Mouse (Mus musculus) neural tube, embryonic 12.5 days (tissue): ENCODE measurements around the gene Wwp2. TPM values are rescaled to one million over a fixed set of nuclear protein-coding genes. Genes with fewer than 3 reads are reported as not detected.

Experiments used
- ATAC-seq: fragments of 200-750 bp; cut with Nextera tagmentation; 2 replicates; pipeline ENCODE4 v1.8.0; 2017; ENCODE audit warnings: low read depth, mild to moderate bottlenecking, moderate TSS enrichment, moderate library complexity; ENCODE audit not compliant: low FRiP score
- H3K27ac ChIP-seq: fragments of 300-500 bp; sonication (generic); 2 replicates; pipeline ENCODE4 v1.5.1; 2016
- H3K27me3 ChIP-seq: fragments of 300-500 bp; sonication (generic); replicated peaks from 2 replicates; pipeline ENCODE4 v1.6.1; 2016; ENCODE audit warnings: mild to moderate bottlenecking
- H3K36me3 ChIP-seq: fragments of 300-500 bp; sonication (generic); 2 replicates; pipeline ENCODE4 v1.6.1; 2016; ENCODE audit warnings: mild to moderate bottlenecking
- H3K4me1 ChIP-seq: fragments of 300-500 bp; sonication (generic); 2 replicates; pipeline ENCODE4 v1.6.1; 2016
- H3K4me2 ChIP-seq: fragments of 300-500 bp; sonication (generic); replicated peaks from 2 replicates; pipeline ENCODE4 v1.6.1; 2016; ENCODE audit warnings: mild to moderate bottlenecking
- H3K4me3 ChIP-seq: fragments of 300-500 bp; sonication (generic); 2 replicates; pipeline ENCODE4 v1.5.1; 2016
- H3K9ac ChIP-seq: fragments of 300-500 bp; sonication (generic); 2 replicates; pipeline ENCODE4 v1.6.1; 2016; ENCODE audit warnings: mild to moderate bottlenecking
- H3K9me3 ChIP-seq: fragments of 300-500 bp; sonication (generic); 2 replicates; pipeline ENCODE4 v1.6.1; 2016; ENCODE audit warnings: mild to moderate bottlenecking
- WGBS: fragments of 180-500 bp; shearing (Covaris S2); methylation state at CpG from one replicate; pipeline ENCODE4 v1.1.7; 2016; 5-methylcytosine and 5-hydroxymethylcytosine counted together
- polyA plus RNA-seq: library from polyadenylated mRNA; unstranded; fragments of >200 nt; fragmentation: Nextera tagmentation; extraction: Ambion mirVana; gene quantifications from 2 replicates; pipeline ENCODE4 v1.2.1, GENCODE M21; 2016

Wwp2 gene
- polyA plus RNA-seq, 1 experiment from 2014 or later, result 74.2 TPM

- peaks cover 5% of the 10 kb centered on the region; the same call in 1 of the 2 replicates for H3K36me3 ChIP-seq
- H3K4me3 ChIP-seq, result no peak overlapping the region
- WGBS, result 82% methylated on average over 8 of the region's 8 CpGs
- H3K27ac ChIP-seq, result 0 out of 2 replicates have a peak overlapping the region, but pooled peaks have one; percentile 37
- ATAC-seq, result no peak
- peaks cover 34% of the 10 kb centered on the region for H3K4me1 ChIP-seq
- no peak overlapping the region for H3K9ac ChIP-seq
- H3K9me3 ChIP-seq, result no peaks in the 10 kb centered on the region
- no peak overlapping the region for H3K4me2 ChIP-seq
- no peaks in the 10 kb centered on the region for H3K27me3 ChIP-seq
These were observed 66.2 kb downstream of the Wwp2 start for GRCm38 (mm10) chr8:107502407-107502806.

GRCm38 (mm10) chr8:107502922-107503321 is 66.8 kb downstream of the Wwp2 start:
- H3K4me3 ChIP-seq, result no peak overlapping the region
- peak overlapping the region; percentile 37; the same call in 1 of the 2 replicates for H3K27ac ChIP-seq
- no peaks in the 10 kb centered on the region for H3K9me3 ChIP-seq
- H3K9ac ChIP-seq, result no peak overlapping the region
- H3K36me3 ChIP-seq, result peaks cover 9% of the 10 kb centered on the region; the same call in 1 of the 2 replicates
- H3K4me2 ChIP-seq, result peak overlapping the region; percentile 16; the same call in 1 of the 2 replicates
- no peak for ATAC-seq
- no peaks in the 10 kb centered on the region for H3K27me3 ChIP-seq
- H3K4me1 ChIP-seq, result peaks cover 30% of the 10 kb centered on the region
- 36% methylated on average over 3 of the region's 3 CpGs for WGBS

- Histone ChIP-seq H3K9me3 (no peaks in the 10 kb centered on the region), H3K4me3 (no peak overlapping the region), H3K27ac (no peak overlapping the region), H3K4me1 (peaks cover 28% of the 10 kb centered on the region), H3K36me3 (peaks cover 10% of the 10 kb centered on the region; the same call in 1 of the 2 replicates), H3K4me2 (peak overlapping the region; percentile 16; the same call in 1 of the 2 replicates), H3K9ac (no peak overlapping the region), H3K27me3 (no peaks in the 10 kb centered on the region)
- WGBS, result 4% methylated on average over 6 of the region's 6 CpGs
- peak; percentile 78 for ATAC-seq
These were observed 67.2 kb downstream of the Wwp2 start for GRCm38 (mm10) chr8:107503354-107503753.

GRCm38 (mm10) chr8:107504239-107504985 is 68.2 kb downstream of the Wwp2 start:
- no peak overlapping the region for H3K27ac ChIP-seq

GRCm38 (mm10) chr8:107505271-107505670 is 69.1 kb downstream of the Wwp2 start:
- no peak overlapping the region for H3K27ac ChIP-seq
- H3K4me2 ChIP-seq, result no peak overlapping the region
- WGBS, result 66% methylated on average over 4 of the region's 4 CpGs

More at GRCm38 (mm10) chr8:107504239-107504985, 68.2 kb downstream of the Wwp2 start:
- H3K27me3 ChIP-seq, result no peaks in the 10 kb centered on the region
- no peak overlapping the region for H3K9ac ChIP-seq
- 73% methylated on average over 13 of the region's 13 CpGs for WGBS
- H3K9me3 ChIP-seq, result no peaks in the 10 kb centered on the region
- ATAC-seq, result no peak
- peaks cover 10% of the 10 kb centered on the region; the same call in 1 of the 2 replicates for H3K36me3 ChIP-seq
- peaks cover 28% of the 10 kb centered on the region for H3K4me1 ChIP-seq
- H3K4me3 ChIP-seq, result no peak overlapping the region
- no peak overlapping the region for H3K4me2 ChIP-seq

GRCm38 (mm10) chr8:107507019-107507418 is 70.9 kb downstream of the Wwp2 start:
- Histone ChIP-seq H3K4me1 (peaks cover 28% of the 10 kb centered on the region), H3K27me3 (no peaks in the 10 kb centered on the region), H3K4me2 (no peak overlapping the region), H3K9ac (no peak overlapping the region), H3K27ac (no peak overlapping the region), H3K9me3 (no peaks in the 10 kb centered on the region), H3K4me3 (no peak overlapping the region), H3K36me3 (peaks cover 10% of the 10 kb centered on the region; the same call in 1 of the 2 replicates)
- no peak for ATAC-seq
- 84% methylated on average over 1 of the region's 1 CpGs for whole genome bisulfite sequencing

More at GRCm38 (mm10) chr8:107505271-107505670, 69.1 kb downstream of the Wwp2 start:
- H3K36me3 ChIP-seq, result peaks cover 10% of the 10 kb centered on the region; the same call in 1 of the 2 replicates
- ATAC-seq, result no peak
- no peaks in the 10 kb centered on the region for H3K9me3 ChIP-seq
- H3K4me1 ChIP-seq, result peaks cover 28% of the 10 kb centered on the region
- H3K4me3 ChIP-seq, result no peak overlapping the region
- no peaks in the 10 kb centered on the region for H3K27me3 ChIP-seq
- no peak overlapping the region for H3K9ac ChIP-seq

- Histone ChIP-seq H3K4me2 (no peak overlapping the region), H3K9me3 (no peaks in the 10 kb centered on the region), H3K27me3 (no peaks in the 10 kb centered on the region), H3K27ac (no peak overlapping the region), H3K36me3 (peaks cover 10% of the 10 kb centered on the region), H3K4me1 (peaks cover 2% of the 10 kb centered on the region), H3K4me3 (no peak overlapping the region), H3K9ac (no peak overlapping the region)
- 92% methylated on average over 5 of the region's 5 CpGs for WGBS
- no peak for ATAC-seq
These were observed 74.0 kb downstream of the Wwp2 start for GRCm38 (mm10) chr8:107510204-107510603.

- Histone ChIP-seq H3K27ac (no peak overlapping the region), H3K4me1 (no peaks in the 10 kb centered on the region; the same call in 1 of the 2 replicates), H3K27me3 (no peaks in the 10 kb centered on the region), H3K36me3 (peaks cover 10% of the 10 kb centered on the region), H3K9ac (no peak overlapping the region), H3K4me2 (no peak overlapping the region), H3K9me3 (no peaks in the 10 kb centered on the region), H3K4me3 (no peak overlapping the region)
- ATAC-seq, result no peak
- WGBS, result 90% methylated on average over 3 of the region's 3 CpGs
These were observed 74.6 kb downstream of the Wwp2 start for GRCm38 (mm10) chr8:107510766-107511165.

GRCm38 (mm10) chr8:107513249-107513648 is 77.1 kb downstream of the Wwp2 start:
- H3K27me3 ChIP-seq, result no peaks in the 10 kb centered on the region
- H3K4me3 ChIP-seq, result no peak overlapping the region
- H3K9ac ChIP-seq, result no peak overlapping the region
- H3K4me1 ChIP-seq, result no peaks in the 10 kb centered on the region; the same call in 1 of the 2 replicates
- H3K9me3 ChIP-seq, result no peaks in the 10 kb centered on the region
- peaks cover 8% of the 10 kb centered on the region for H3K36me3 ChIP-seq
- no peak overlapping the region for H3K4me2 ChIP-seq
- H3K27ac ChIP-seq, result no peak overlapping the region
- ATAC-seq, result no peak
- 86% methylated on average over 2 of the region's 2 CpGs for WGBS

GRCm38 (mm10) chr8:107514949-107515721 is 79.0 kb downstream of the Wwp2 start:
- Histone ChIP-seq H3K9me3 (no peaks in the 10 kb centered on the region), H3K9ac (no peak overlapping the region), H3K4me2 (no peak overlapping the region), H3K4me3 (no peak overlapping the region), H3K4me1 (peaks cover 4% of the 10 kb centered on the region), H3K27me3 (no peaks in the 10 kb centered on the region), H3K36me3 (peaks cover 19% of the 10 kb centered on the region), H3K27ac (no peak overlapping the region)
- no peak for ATAC-seq
- WGBS, result 89% methylated on average over 6 of the region's 6 CpGs

- Histone ChIP-seq H3K4me2 (no peak overlapping the region), H3K4me1 (peaks cover 4% of the 10 kb centered on the region), H3K36me3 (peaks cover 19% of the 10 kb centered on the region), H3K9me3 (no peaks in the 10 kb centered on the region), H3K27me3 (no peaks in the 10 kb centered on the region), H3K27ac (no peak overlapping the region), H3K9ac (no peak overlapping the region), H3K4me3 (no peak overlapping the region)
- ATAC-seq, result no peak
- 91% methylated on average over 5 of the region's 5 CpGs for WGBS
These were observed 82.6 kb downstream of the Wwp2 start for GRCm38 (mm10) chr8:107518726-107519125.

- peak; percentile 56; the same call in 1 of the 2 replicates for ATAC-seq
- 15% methylated on average over 4 of the region's 4 CpGs for WGBS
These were observed 83.7 kb downstream of the Wwp2 start for GRCm38 (mm10) chr8:107519860-107520259.

More at GRCm38 (mm10) chr8:107519860-107520259, 83.7 kb downstream of the Wwp2 start:
- H3K4me3 ChIP-seq, result no peak overlapping the region
- H3K9ac ChIP-seq, result no peak overlapping the region
- H3K9me3 ChIP-seq, result no peaks in the 10 kb centered on the region
- H3K4me1 ChIP-seq, result peaks cover 4% of the 10 kb centered on the region
- H3K27me3 ChIP-seq, result no peaks in the 10 kb centered on the region
- no peak overlapping the region for H3K4me2 ChIP-seq
- peaks cover 19% of the 10 kb centered on the region for H3K36me3 ChIP-seq
- peak overlapping the region; percentile 46; the same call in 1 of the 2 replicates for H3K27ac ChIP-seq
